Mouse (Mus musculus): ENCODE measurements at regions not wholly inside any gene's neighbourhood (a gene's known extent, or its start where the extent isn't known, plus 50 kb on each side); places are given as distances from the start of the nearest gene placed in this dataset.

DNA sequence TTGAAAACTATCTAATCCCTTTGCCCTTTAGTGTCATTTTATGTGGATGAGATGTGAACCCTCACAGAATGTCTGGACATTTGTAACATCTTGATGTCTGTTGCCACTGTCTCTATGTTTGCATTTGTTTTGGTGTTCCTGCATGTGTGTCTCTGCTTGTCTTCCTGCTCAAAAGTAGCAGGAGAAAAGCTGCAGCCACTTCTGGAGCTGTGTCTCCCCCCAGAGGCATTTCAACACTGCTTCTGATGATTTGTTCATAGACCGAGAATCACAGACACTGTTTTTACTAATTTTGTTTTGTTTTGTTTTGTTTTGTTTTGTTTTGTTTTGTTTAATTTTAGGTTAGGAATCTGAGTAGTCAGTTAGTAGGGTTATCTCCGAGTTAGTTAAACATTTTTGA lies 883.8 kb downstream of the Gbe1 start:
- H3K4me3 ChIP-seq (ENCODE audit: low read depth, low read length), result no peak overlapping the region
- TF ChIP-seq CTCF (IDR thresholded peaks at IDR 0.05) (no peak), EP300 (IDR thresholded peaks at IDR 0.05) (no peak)
- no peak for ATAC-seq
- 48% methylated on average over 2 of the region's 2 CpGs for WGBS
- no peaks in the 10 kb centered on the region for H3K4me1 ChIP-seq (ENCODE audit: insufficient read depth, low read depth, low read length)
- no peak overlapping the region for H3K27ac ChIP-seq (ENCODE audit: low read length)
- DNase-seq (ENCODE audit: low spot score), result no peak
- H3K9me3 ChIP-seq (ENCODE audit: low read length), result no peaks in the 10 kb centered on the region
- H3K27me3 ChIP-seq (replicated peaks; ENCODE audit: insufficient read depth, low read length), result no peaks in the 10 kb centered on the region
- no peak overlapping the region for H3K9ac ChIP-seq (replicated peaks; ENCODE audit: low read depth)
- H3K36me3 ChIP-seq (ENCODE audit: insufficient read depth, low read length), result no peaks in the 10 kb centered on the region
- H3K4me2 ChIP-seq (replicated peaks; ENCODE audit: low read depth, low read length), result no peak overlapping the region

DNA sequence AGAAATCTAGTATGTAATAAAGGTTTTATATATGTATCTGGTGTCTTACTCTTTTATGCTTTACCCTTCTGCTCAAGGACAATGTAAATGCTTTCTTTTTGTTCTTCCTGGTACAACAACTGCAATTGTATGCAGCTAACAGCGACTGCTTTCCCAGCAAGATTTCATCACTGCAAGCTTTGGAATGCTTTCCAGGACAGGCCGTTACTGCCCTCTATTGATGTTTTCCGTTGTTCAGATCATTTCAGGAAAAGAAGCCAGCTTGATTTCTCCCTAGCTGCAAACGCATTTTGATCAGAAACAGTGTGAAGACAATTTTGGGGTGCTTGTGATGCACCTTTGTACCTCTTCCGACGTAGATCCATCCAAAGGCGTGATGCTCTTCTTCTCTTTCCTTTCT lies 895.1 kb downstream of the Gbe1 start:
- no peak for TF ChIP-seq EP300 (IDR thresholded peaks at IDR 0.05)
- no peak for TF ChIP-seq CTCF (IDR thresholded peaks at IDR 0.05)
- no peaks in the 10 kb centered on the region for H3K27me3 ChIP-seq (replicated peaks; ENCODE audit: insufficient read depth, low read length)
- H3K36me3 ChIP-seq (ENCODE audit: insufficient read depth, low read length), result no peaks in the 10 kb centered on the region
- H3K4me1 ChIP-seq (ENCODE audit: insufficient read depth, low read depth, low read length), result no peaks in the 10 kb centered on the region
- no peaks in the 10 kb centered on the region for H3K9me3 ChIP-seq (ENCODE audit: low read length)
- ATAC-seq (no peak), DNase-seq (ENCODE audit: low spot score) (no peak)
- H3K4me2 ChIP-seq (replicated peaks; ENCODE audit: low read depth, low read length), result no peak overlapping the region
- H3K27ac ChIP-seq (ENCODE audit: low read length), result no peak overlapping the region
- no peak overlapping the region for H3K9ac ChIP-seq (replicated peaks; ENCODE audit: low read depth)
- H3K4me3 ChIP-seq (ENCODE audit: low read depth, low read length), result no peak overlapping the region
- WGBS, result 54% methylated on average over 7 of the region's 7 CpGs

DNA sequence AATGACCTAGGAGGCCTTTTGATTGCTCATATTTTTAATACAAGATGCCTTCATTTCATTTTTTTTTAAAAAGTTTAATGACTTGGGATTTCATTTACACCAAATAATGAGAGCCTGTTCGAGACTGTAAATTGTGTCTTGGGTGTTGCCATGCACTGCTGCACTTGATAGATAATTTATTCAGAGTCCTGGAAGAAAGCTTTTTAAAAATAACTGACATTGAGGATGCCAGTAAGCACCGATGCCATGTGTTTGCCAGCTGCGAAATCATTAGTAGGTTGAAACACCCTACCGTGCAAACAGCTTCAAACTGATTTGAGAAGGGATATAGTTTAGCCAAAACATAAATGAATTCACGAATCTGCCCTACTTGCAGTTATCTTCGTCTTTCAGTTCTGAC lies 910.7 kb downstream of the Gbe1 start:
- H3K27me3 ChIP-seq (replicated peaks; ENCODE audit: insufficient read depth, low read length), result no peaks in the 10 kb centered on the region
- no peak overlapping the region for H3K27ac ChIP-seq (ENCODE audit: low read length)
- no peaks in the 10 kb centered on the region for H3K9me3 ChIP-seq (ENCODE audit: low read length)
- 66% methylated on average over 6 of the region's 6 CpGs for WGBS
- ATAC-seq (no peak), DNase-seq (ENCODE audit: low spot score) (no peak)
- H3K36me3 ChIP-seq (ENCODE audit: insufficient read depth, low read length), result no peaks in the 10 kb centered on the region
- H3K9ac ChIP-seq (replicated peaks; ENCODE audit: low read depth), result no peak overlapping the region
- TF ChIP-seq CTCF (IDR thresholded peaks at IDR 0.05) (no peak), EP300 (IDR thresholded peaks at IDR 0.05) (no peak)
- H3K4me3 ChIP-seq (ENCODE audit: low read depth, low read length), result no peak overlapping the region
- H3K4me1 ChIP-seq (ENCODE audit: insufficient read depth, low read depth, low read length), result no peaks in the 10 kb centered on the region
- no peak overlapping the region for H3K4me2 ChIP-seq (replicated peaks; ENCODE audit: low read depth, low read length)

DNA sequence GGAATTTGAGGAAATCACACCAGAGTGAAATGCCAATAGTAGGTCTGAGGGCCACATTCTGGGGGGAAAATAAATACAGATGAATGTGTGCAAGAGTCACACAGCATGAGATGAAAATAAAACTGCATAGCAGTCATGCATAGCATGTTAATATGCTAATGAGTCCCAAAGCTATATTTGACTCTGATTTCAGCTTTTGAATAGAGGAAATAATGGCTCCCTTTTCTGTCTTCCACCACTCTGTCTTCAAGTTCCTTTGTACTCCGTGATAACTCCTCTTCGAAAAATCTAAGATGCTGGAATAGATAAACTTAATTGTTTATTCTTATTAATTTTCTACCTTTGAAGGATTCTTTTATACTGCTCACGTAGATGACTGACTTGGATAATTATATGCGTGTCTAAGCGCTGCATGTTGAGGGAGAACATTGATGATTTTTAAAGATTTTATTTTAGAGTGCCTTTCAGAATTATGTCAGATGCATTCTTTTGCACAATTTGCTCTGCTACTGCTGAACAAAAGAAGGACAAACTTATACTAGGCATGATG lies 916.4 kb downstream of the Gbe1 start:
- H3K9ac ChIP-seq (replicated peaks; ENCODE audit: low read depth), result no peak overlapping the region
- no peak overlapping the region for H3K4me2 ChIP-seq (replicated peaks; ENCODE audit: low read depth, low read length)
- no peak overlapping the region for H3K4me3 ChIP-seq (ENCODE audit: low read depth, low read length)
- H3K4me1 ChIP-seq (ENCODE audit: insufficient read depth, low read depth, low read length), result no peaks in the 10 kb centered on the region
- TF ChIP-seq EP300 (IDR thresholded peaks at IDR 0.05) (no peak), CTCF (IDR thresholded peaks at IDR 0.05) (no peak)
- DNase-seq (ENCODE audit: low spot score) (no peak), ATAC-seq (no peak)
- no peaks in the 10 kb centered on the region for H3K27me3 ChIP-seq (replicated peaks; ENCODE audit: insufficient read depth, low read length)
- WGBS, result 88% methylated on average over 5 of the region's 5 CpGs
- H3K27ac ChIP-seq (ENCODE audit: low read length), result no peak overlapping the region
- H3K36me3 ChIP-seq (ENCODE audit: insufficient read depth, low read length), result no peaks in the 10 kb centered on the region
- no peaks in the 10 kb centered on the region for H3K9me3 ChIP-seq (ENCODE audit: low read length)

DNA sequence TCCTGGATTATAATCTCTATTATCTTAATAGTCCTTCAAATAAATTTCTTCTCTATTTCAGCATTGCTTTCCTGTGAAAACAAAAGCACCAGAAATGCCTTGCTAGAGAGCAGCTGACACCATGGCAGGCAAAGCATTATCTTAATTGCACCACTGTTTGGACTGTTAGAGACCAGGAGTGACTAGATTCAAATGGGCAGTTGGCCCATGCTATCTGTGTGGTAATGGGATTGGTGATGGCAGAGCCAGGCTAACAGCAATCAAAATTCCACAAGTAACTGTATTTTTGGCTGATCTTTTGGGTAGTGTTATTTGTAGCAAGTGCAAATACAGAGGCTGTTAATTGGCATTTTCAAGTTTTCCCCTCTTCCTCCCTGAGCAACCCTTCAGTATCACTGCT lies 929.3 kb downstream of the Gbe1 start:
- TF ChIP-seq CTCF (IDR thresholded peaks at IDR 0.05) (no peak), EP300 (IDR thresholded peaks at IDR 0.05) (no peak)
- Histone ChIP-seq H3K4me2 (replicated peaks; ENCODE audit: low read depth, low read length) (no peak overlapping the region), H3K9me3 (ENCODE audit: low read length) (no peaks in the 10 kb centered on the region), H3K27me3 (replicated peaks; ENCODE audit: insufficient read depth, low read length) (no peaks in the 10 kb centered on the region), H3K36me3 (ENCODE audit: insufficient read depth, low read length) (no peaks in the 10 kb centered on the region), H3K4me3 (ENCODE audit: low read depth, low read length) (no peak overlapping the region), H3K4me1 (ENCODE audit: insufficient read depth, low read depth, low read length) (no peaks in the 10 kb centered on the region), H3K27ac (ENCODE audit: low read length) (no peak overlapping the region), H3K9ac (replicated peaks; ENCODE audit: low read depth) (no peak overlapping the region)
- DNase-seq (ENCODE audit: low spot score) (no peak), ATAC-seq (no peak)

DNA sequence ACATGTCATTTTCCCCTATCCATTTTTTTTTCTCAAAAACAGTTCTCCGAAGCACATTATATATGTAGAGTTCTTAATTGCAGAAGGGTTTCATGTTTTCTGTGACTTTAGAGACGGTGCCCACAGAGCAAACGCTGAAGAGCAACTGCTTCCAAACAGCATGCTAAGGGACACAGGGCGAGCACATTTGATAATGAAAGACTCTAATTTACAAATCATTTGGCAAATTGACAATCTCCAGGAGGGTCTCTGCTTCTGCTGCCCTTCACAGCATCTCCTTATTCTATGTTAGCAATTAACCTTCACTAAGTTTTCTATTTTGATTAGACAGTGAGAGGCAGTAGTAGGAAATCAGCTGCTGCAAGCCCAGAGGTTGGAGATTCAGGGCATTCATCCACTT lies 929.7 kb downstream of the Gbe1 start:
- Histone ChIP-seq H3K27ac (ENCODE audit: low read length) (no peak overlapping the region), H3K9me3 (ENCODE audit: low read length) (no peaks in the 10 kb centered on the region), H3K36me3 (ENCODE audit: insufficient read depth, low read length) (no peaks in the 10 kb centered on the region), H3K4me1 (ENCODE audit: insufficient read depth, low read depth, low read length) (no peaks in the 10 kb centered on the region), H3K4me2 (replicated peaks; ENCODE audit: low read depth, low read length) (no peak overlapping the region), H3K27me3 (replicated peaks; ENCODE audit: insufficient read depth, low read length) (no peaks in the 10 kb centered on the region), H3K4me3 (ENCODE audit: low read depth, low read length) (no peak overlapping the region), H3K9ac (replicated peaks; ENCODE audit: low read depth) (no peak overlapping the region)
- ATAC-seq (no peak), DNase-seq (ENCODE audit: low spot score) (no peak)
- TF ChIP-seq CTCF (IDR thresholded peaks at IDR 0.05), result no peak
- no peak for TF ChIP-seq EP300 (IDR thresholded peaks at IDR 0.05)
- 73% methylated on average over 4 of the region's 4 CpGs for WGBS

DNA sequence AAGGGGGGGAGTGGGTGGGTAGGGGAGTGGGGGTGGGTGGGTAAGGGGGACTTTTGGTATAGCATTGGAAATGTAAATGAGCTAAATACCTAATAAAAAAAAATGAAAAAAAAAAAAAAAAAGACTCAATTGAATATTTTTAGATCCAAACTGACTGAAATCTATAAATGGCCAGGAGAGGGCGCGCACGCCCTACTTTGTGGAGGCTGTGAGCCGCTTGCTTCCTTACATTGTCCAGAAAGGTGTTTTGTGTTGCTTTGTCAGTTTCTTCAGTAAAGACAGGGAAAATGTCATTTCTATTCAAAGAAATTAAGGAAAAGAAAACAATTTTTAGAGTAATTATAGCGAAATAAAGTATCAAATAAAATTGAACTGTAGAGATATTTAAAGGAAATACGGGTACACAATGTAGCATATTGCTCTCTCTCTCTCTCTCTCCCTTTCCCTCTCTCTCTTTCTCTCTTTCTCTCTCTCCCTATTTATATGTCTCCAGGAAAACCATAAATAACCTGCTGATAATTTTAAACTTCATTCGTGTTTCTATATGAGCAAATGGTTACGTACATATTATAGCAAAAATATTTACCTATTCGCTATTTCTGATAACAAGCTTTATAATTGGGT lies 933.9 kb downstream of the Gbe1 start:
- no peaks in the 10 kb centered on the region for H3K9me3 ChIP-seq (ENCODE audit: low read length)
- no peaks in the 10 kb centered on the region for H3K27me3 ChIP-seq (replicated peaks; ENCODE audit: insufficient read depth, low read length)
- H3K4me1 ChIP-seq (ENCODE audit: insufficient read depth, low read depth, low read length), result no peaks in the 10 kb centered on the region
- no peak for ATAC-seq
- DNase-seq (ENCODE audit: low spot score), result peak; percentile 74
- no peak overlapping the region for H3K4me2 ChIP-seq (replicated peaks; ENCODE audit: low read depth, low read length)
- no peak overlapping the region for H3K27ac ChIP-seq (ENCODE audit: low read length)
- no peak overlapping the region for H3K4me3 ChIP-seq (ENCODE audit: low read depth, low read length)
- TF ChIP-seq EP300 (IDR thresholded peaks at IDR 0.05) (no peak), CTCF (IDR thresholded peaks at IDR 0.05) (peak; percentile 67)
- H3K36me3 ChIP-seq (ENCODE audit: insufficient read depth, low read length), result no peaks in the 10 kb centered on the region
- WGBS, result 31% methylated on average over 9 of the region's 9 CpGs
- no peak overlapping the region for H3K9ac ChIP-seq (replicated peaks; ENCODE audit: low read depth)

Measured in lung, postnatal 0 days (tissue).